ENCODE assay signal across 11 mouse cellular contexts in the genomic region with DNA sequence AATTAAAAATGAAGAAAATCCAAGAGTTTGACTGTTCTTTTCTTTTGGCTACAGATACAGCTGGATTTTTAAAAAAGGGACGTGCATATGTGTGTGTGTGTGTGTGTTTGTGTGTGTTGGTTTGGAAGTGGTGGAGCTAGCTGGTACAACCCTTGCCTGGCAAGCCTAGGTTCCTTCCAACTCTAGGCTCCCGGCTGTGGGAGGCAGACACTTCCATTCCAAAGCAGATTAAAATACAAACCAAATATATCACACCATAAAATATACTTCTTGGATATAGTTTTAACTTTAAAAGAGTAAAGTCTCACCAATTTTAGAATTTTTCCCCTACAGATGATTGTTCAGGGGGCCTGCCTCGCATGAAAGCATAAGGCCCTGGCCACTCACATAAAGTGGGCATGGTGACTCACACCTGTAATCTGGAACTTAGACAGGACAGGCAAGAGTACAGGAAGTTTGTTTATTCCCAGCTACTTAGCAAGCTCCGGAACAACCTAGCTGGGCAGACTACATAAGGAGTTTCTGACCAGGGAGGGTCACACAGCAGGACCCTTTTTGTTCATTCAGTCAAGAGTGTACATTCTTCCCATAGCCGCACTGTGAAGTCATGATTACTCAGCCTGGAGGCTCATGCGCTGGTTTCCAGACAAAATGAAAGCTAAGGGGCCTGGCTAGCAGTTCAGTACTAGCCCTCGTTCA. TPM values are rescaled to one million over a fixed set of nuclear protein-coding genes. Genes with fewer than 3 reads are reported as not detected.
DNase-seq lines count a peak whose midpoint lies in the region; ATAC-seq and TF ChIP-seq lines count a peak whose summit lies in the region.
"Had no signal": no experiment of that assay in that cellular context is flagged by ENCODE, and none has a peak within 500 bp of the region (broad histone marks: within the 10 kb centered on the region; RNA-seq: fewer than 3 reads in every experiment).

No protein-coding gene starts in this region.

- peak; percentile 19 for DNase-seq in hindbrain, embryonic 11.5 days (ENCODE audit: low spot score)
- peak; percentile 13 for DNase-seq in embryonic facial prominence, embryonic 10.5 days (ENCODE audit: low spot score)
- peak; percentile 95 for DNase-seq in lung, postnatal 0 days (ENCODE audit: low spot score)
- DNase-seq in ovary, postnatal 14 days (ENCODE audit: low spot score), result no peak
- DNase-seq in cerebellum, postnatal 10 days, result no peak
- DNase-seq in ovary, postnatal 10 days (ENCODE audit: low spot score), result no peak
- DNase-seq: thymus, postnatal 4 days had no signal

- H3K27me3 ChIP-seq in hindbrain, embryonic 11.5 days (ENCODE audit: control insufficient read depth, insufficient read depth, low read length), result no peaks in the 10 kb centered on the region
- H3K27me3 ChIP-seq in hindbrain, embryonic 16.5 days (replicated peaks; ENCODE audit: control insufficient read depth, insufficient read depth, low read length), result no peaks in the 10 kb centered on the region
- H3K27me3 ChIP-seq in ES-Bruce4 (ENCODE audit: control insufficient read depth, insufficient read depth, low read length, poor library complexity, severe bottlenecking), result no peaks in the 10 kb centered on the region
- no peaks in the 10 kb centered on the region for H3K27me3 ChIP-seq in embryonic facial prominence, embryonic 10.5 days (replicated peaks; ENCODE audit: low read depth, poor library complexity, severe bottlenecking)
- H3K27me3 ChIP-seq in lung, postnatal 0 days (replicated peaks; ENCODE audit: insufficient read depth, low read length), result no peaks in the 10 kb centered on the region
- H3K27me3 ChIP-seq: embryonic facial prominence, embryonic 12.5 days; hindbrain, embryonic 15.5 days had no signal

- no peak for TF ChIP-seq CTCF in ES-Bruce4 (IDR thresholded peaks at IDR 0.05; ENCODE audit: low read depth, low read length)
- no peak for TF ChIP-seq CTCF in lung, postnatal 0 days (IDR thresholded peaks at IDR 0.05)

- H3K9me3 ChIP-seq in hindbrain, embryonic 11.5 days (ENCODE audit: control insufficient read depth, low read length), result no peaks in the 10 kb centered on the region
- no peaks in the 10 kb centered on the region for H3K9me3 ChIP-seq in hindbrain, embryonic 16.5 days (ENCODE audit: control insufficient read depth, low read length)
- H3K9me3 ChIP-seq in ES-Bruce4 (replicated peaks; ENCODE audit: control insufficient read depth, insufficient read depth, low read length, poor library complexity, severe bottlenecking), result no peaks in the 10 kb centered on the region
- H3K9me3 ChIP-seq in embryonic facial prominence, embryonic 10.5 days, result no peaks in the 10 kb centered on the region
- H3K9me3 ChIP-seq in lung, postnatal 0 days (ENCODE audit: low read length), result no peaks in the 10 kb centered on the region
- H3K9me3 ChIP-seq: embryonic facial prominence, embryonic 12.5 days; hindbrain, embryonic 15.5 days had no signal

- no peaks in the 10 kb centered on the region for H3K4me1 ChIP-seq in hindbrain, embryonic 11.5 days (replicated peaks; ENCODE audit: control insufficient read depth, insufficient read depth, low read length)
- H3K4me1 ChIP-seq in hindbrain, embryonic 16.5 days (ENCODE audit: control insufficient read depth, insufficient read depth, low read depth, low read length), result no peaks in the 10 kb centered on the region
- no peaks in the 10 kb centered on the region for H3K4me1 ChIP-seq in ES-Bruce4 (ENCODE audit: control insufficient read depth, insufficient read depth, low read length)
- peaks cover 7% of the 10 kb centered on the region; the same call in 1 of the 2 replicates for H3K4me1 ChIP-seq in embryonic facial prominence, embryonic 10.5 days
- no peaks in the 10 kb centered on the region for H3K4me1 ChIP-seq in lung, postnatal 0 days (ENCODE audit: insufficient read depth, low read depth, low read length)
- H3K4me1 ChIP-seq: embryonic facial prominence, embryonic 12.5 days; hindbrain, embryonic 15.5 days had no signal

- H3K36me3 ChIP-seq in hindbrain, embryonic 11.5 days (ENCODE audit: control insufficient read depth, insufficient read depth, low read length), result no peaks in the 10 kb centered on the region
- peaks cover 5% of the 10 kb centered on the region; the same call in 1 of the 2 replicates for H3K36me3 ChIP-seq in hindbrain, embryonic 16.5 days (ENCODE audit: control insufficient read depth, insufficient read depth, low read length)
- H3K36me3 ChIP-seq in ES-Bruce4 (ENCODE audit: control insufficient read depth, insufficient read depth, low read length, poor library complexity, severe bottlenecking), result peaks cover 3% of the 10 kb centered on the region; the same call in 1 of the 2 replicates
- H3K36me3 ChIP-seq in embryonic facial prominence, embryonic 10.5 days (replicated peaks), result peaks cover 21% of the 10 kb centered on the region
- no peaks in the 10 kb centered on the region for H3K36me3 ChIP-seq in lung, postnatal 0 days (ENCODE audit: insufficient read depth, low read length)
- H3K36me3 ChIP-seq: embryonic facial prominence, embryonic 12.5 days had no signal

- TF ChIP-seq EP300 in ES-Bruce4 (IDR thresholded peaks at IDR 0.05; ENCODE audit: insufficient read depth, low read depth, low read length), result no peak
- peak; percentile 98 for TF ChIP-seq EP300 in lung, postnatal 0 days (IDR thresholded peaks at IDR 0.05)

- TF ChIP-seq POLR2A in ES-Bruce4 (IDR thresholded peaks at IDR 0.05; ENCODE audit: insufficient read depth, low read length), result no peak

- H3K9ac ChIP-seq in hindbrain, embryonic 11.5 days (ENCODE audit: low read depth, low read length), result no peak overlapping the region
- no peak overlapping the region for H3K9ac ChIP-seq in hindbrain, embryonic 16.5 days (ENCODE audit: low read depth, low read length)
- no peak overlapping the region for H3K9ac ChIP-seq in ES-Bruce4 (ENCODE audit: low read depth, poor library complexity, severe bottlenecking)
- H3K9ac ChIP-seq in lung, postnatal 0 days (replicated peaks; ENCODE audit: low read depth), result no peak overlapping the region
- H3K9ac ChIP-seq: embryonic facial prominence, embryonic 12.5 days; hindbrain, embryonic 15.5 days had no signal

- no peak overlapping the region for H3K4me3 ChIP-seq in hindbrain, embryonic 11.5 days (ENCODE audit: low read depth, low read length)
- no peak overlapping the region for H3K4me3 ChIP-seq in hindbrain, embryonic 16.5 days (ENCODE audit: low read length)
- H3K4me3 ChIP-seq in ES-Bruce4 (ENCODE audit: low read depth, low read length), result no peak overlapping the region
- H3K4me3 ChIP-seq in embryonic facial prominence, embryonic 10.5 days, result no peak overlapping the region
- H3K4me3 ChIP-seq in lung, postnatal 0 days (ENCODE audit: low read depth, low read length), result no peak overlapping the region
- H3K4me3 ChIP-seq: embryonic facial prominence, embryonic 12.5 days; hindbrain, embryonic 15.5 days had no signal

- H3K4me2 ChIP-seq in hindbrain, embryonic 11.5 days (replicated peaks; ENCODE audit: low read depth, low read length), result no peak overlapping the region
- H3K4me2 ChIP-seq in hindbrain, embryonic 16.5 days (ENCODE audit: low read length), result no peak overlapping the region
- H3K4me2 ChIP-seq in lung, postnatal 0 days (replicated peaks; ENCODE audit: low read depth, low read length), result no peak overlapping the region
- H3K4me2 ChIP-seq: embryonic facial prominence, embryonic 12.5 days; hindbrain, embryonic 15.5 days had no signal

- ATAC-seq in hindbrain, embryonic 11.5 days (ENCODE audit: low FRiP score), result no peak
- ATAC-seq in hindbrain, embryonic 16.5 days, result no peak
- peak; percentile 98 for ATAC-seq in lung, postnatal 0 days

- H3K27ac ChIP-seq in hindbrain, embryonic 11.5 days (ENCODE audit: low read depth, low read length), result no peak overlapping the region
- H3K27ac ChIP-seq in hindbrain, embryonic 16.5 days (ENCODE audit: low read depth, low read length), result no peak overlapping the region
- H3K27ac ChIP-seq in ES-Bruce4 (ENCODE audit: insufficient read depth, low read length), result peak overlapping the region; percentile 8; the same call in 1 of the 2 replicates
- no peak overlapping the region; the same call in 1 of the 2 replicates for H3K27ac ChIP-seq in embryonic facial prominence, embryonic 10.5 days (replicated peaks)
- H3K27ac ChIP-seq in lung, postnatal 0 days (ENCODE audit: low read length), result peak overlapping the region; percentile 77
- H3K27ac ChIP-seq: embryonic facial prominence, embryonic 12.5 days; hindbrain, embryonic 15.5 days had no signal

- 64% methylated on average over 7 of the region's 7 CpGs for WGBS in hindbrain, embryonic 11.5 days
- WGBS in hindbrain, embryonic 16.5 days, result 55% methylated on average over 7 of the region's 7 CpGs
- 69% methylated on average over 7 of the region's 7 CpGs for WGBS in embryonic facial prominence, embryonic 10.5 days
- WGBS in lung, postnatal 0 days, result 44% methylated on average over 7 of the region's 7 CpGs

RNA-seq across cellular contexts. Expression of a gene that starts 37.4 kb away (rescaled TPM):
- 97.9 and 105 TPM in 2 replicates for polyA plus RNA-seq in hindbrain, embryonic 11.5 days (2014; fragmentation: Nextera tagmentation; extraction: Ambion mirVana)
- 122 and 123 TPM in 2 replicates for polyA plus RNA-seq in hindbrain, embryonic 16.5 days (2015; fragmentation: Nextera tagmentation; extraction: Ambion mirVana)
- polyA plus RNA-seq in ES-Bruce4 (2011; ENCODE audit: insufficient read depth, insufficient read length, low read depth, missing spikeins), result 101 and 113 TPM in 2 replicates
- 84.9 and 89.9 TPM in 2 replicates for polyA plus RNA-seq in embryonic facial prominence, embryonic 10.5 days (2016; fragmentation: Nextera tagmentation; extraction: Ambion mirVana)
- 181 and 202 TPM in 2 replicates for polyA plus RNA-seq in lung, postnatal 0 days (2015; fragmentation: Nextera tagmentation; extraction: Ambion mirVana)

RNA-seq across cellular contexts. Expression of a gene that starts 37.5 kb away (rescaled TPM):
- 40.3 and 42.4 TPM in 2 replicates for polyA plus RNA-seq in hindbrain, embryonic 11.5 days (2014; fragmentation: Nextera tagmentation; extraction: Ambion mirVana)
- 27.5 and 28.6 TPM in 2 replicates for polyA plus RNA-seq in hindbrain, embryonic 16.5 days (2015; fragmentation: Nextera tagmentation; extraction: Ambion mirVana)
- 15.8 and 16.1 TPM in 2 replicates for polyA plus RNA-seq in ES-Bruce4 (2011; ENCODE audit: insufficient read depth, insufficient read length, low read depth, missing spikeins)
- 44.5 and 46.8 TPM in 2 replicates for polyA plus RNA-seq in embryonic facial prominence, embryonic 10.5 days (2016; fragmentation: Nextera tagmentation; extraction: Ambion mirVana)
- 11.7 and 12.2 TPM in 2 replicates for polyA plus RNA-seq in lung, postnatal 0 days (2015; fragmentation: Nextera tagmentation; extraction: Ambion mirVana)

Comparison
In these comparisons a context has a peak if more than half of its experiments do, and no peak if none do; other contexts are left out.
1. DNase-seq: peak in hindbrain, embryonic 11.5 days (single experiment), embryonic facial prominence, embryonic 10.5 days (single experiment) and lung, postnatal 0 days (single experiment); none in ovary, postnatal 14 days (single experiment), cerebellum, postnatal 10 days (0 of 2) and ovary, postnatal 10 days (single experiment).
2. H3K27ac ChIP-seq: peak in ES-Bruce4 (single experiment) and lung, postnatal 0 days (single experiment); none in hindbrain, embryonic 11.5 days (single experiment), hindbrain, embryonic 16.5 days (single experiment) and embryonic facial prominence, embryonic 10.5 days (single experiment).